Mouse (Mus musculus) neutrophil, adult 5-6 weeks (primary cell): Measurements from ENCODE around the gene Igsf21. TPM values are rescaled to one million over a fixed set of nuclear protein-coding genes. Genes with fewer than 3 reads are reported as not detected.

Source experiments
- ATAC-seq: fragments of 151-379, 151-347 bp; 2 replicates; pipeline ENCODE4 v1.8.0; 2017; ENCODE audit warnings: mild to moderate bottlenecking, moderate TSS enrichment; ENCODE audit not compliant: insufficient number of reproducible peaks, poor library complexity, low FRiP score, severe bottlenecking; ENCODE audit errors: extremely low read depth
- total RNA-seq: library from RNA; stranded (forward); fragments of 200-1000 nt; gene quantifications from 2 replicates; pipeline ENCODE4 v1.2.3, GENCODE M21; 2017

The Igsf21 gene
- total RNA-seq, 1 experiment from 2014 or later: not detected

DNA sequence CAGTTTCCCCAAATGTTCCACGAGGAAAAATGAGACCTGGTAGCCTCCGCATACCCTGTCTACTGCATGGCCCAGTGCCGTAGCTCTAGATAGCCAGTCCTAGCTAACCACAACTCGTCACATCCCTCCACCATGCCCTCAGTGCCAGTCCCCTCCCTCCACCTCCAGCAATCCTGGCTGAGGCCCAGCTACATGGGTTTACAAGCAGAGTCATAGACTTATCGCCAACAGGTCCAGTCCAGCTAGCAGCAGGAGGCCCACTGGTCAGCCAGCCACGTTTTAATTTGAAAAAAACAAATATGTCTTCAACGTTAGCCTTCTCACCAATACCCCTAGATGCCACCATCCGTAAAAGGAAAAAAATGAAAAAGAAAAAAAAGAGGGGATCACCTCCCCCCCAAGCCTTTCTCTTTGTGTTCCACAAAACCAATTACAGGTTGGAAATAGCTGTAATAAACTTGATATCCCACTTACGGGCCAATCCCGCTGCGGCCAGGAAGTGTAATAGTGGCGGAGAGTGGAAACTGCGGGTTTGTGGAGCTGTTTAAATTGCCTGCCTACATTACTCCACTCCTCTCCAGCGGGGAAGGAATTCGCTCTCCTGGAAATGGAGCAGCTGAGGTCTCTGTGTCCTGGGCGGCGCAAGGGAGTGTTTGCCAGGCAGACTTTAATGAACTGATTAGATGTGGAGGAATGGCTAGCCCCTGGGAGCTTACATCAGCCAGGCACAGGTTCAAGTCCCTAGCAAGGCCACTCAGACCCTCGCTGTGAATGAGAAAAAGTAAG, 132.7 kb downstream of the Igsf21 start:
- ATAC-seq: no peak

DNA sequence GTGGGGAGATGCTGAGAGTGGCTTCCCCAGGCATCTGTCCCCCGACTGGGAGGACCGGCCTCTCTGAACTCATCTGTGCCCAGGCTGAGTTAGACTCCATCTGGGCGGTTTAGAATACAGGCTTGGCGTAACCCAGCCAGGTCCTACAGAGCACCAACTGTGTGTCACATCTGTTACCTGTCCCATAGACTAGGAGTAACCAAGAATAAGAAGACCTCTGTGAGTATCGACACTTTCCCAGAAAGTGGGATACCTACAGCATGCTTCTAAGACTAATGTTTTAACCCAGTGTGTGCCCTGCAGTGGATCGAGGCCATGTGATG, 137.0 kb downstream of the Igsf21 start:
- ATAC-seq: no peak

DNA sequence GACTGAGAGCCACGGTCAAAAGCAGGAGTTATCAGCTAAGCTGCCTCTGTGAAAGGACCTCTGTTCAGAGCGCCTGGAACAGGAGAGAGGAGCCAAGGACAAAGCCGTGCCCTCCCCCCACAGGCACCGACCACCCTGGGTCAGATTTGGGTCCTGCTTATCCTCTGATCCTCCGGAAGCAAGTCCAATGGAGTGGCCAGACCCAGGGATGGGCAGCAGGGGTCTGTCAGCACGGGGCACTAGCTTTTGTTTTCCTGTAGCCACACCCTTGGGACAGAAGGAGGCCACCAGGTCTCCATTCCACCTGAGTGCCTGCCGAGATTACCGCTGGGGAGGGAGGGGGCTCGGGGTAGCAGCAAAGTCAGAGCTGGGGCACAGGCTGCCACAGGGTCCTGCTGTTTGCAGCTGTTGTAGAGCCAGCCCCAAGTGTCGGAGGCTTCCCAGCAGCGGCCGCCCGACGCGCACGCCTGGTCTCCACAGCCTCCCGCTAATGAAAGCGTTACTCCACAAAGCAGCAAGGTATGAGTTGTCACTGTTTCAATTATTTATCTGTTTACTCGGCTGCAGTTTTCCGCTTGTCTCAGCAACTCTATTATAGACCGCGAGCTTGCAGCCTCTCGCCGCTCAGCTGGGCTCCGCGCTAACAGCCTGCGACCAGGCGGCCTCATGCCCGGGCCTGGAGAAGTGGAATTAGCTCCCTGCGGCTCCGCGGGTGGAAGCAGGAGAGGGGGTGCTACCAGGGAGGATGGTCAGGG, 137.5 kb downstream of the Igsf21 start:
- ATAC-seq: no peak

DNA sequence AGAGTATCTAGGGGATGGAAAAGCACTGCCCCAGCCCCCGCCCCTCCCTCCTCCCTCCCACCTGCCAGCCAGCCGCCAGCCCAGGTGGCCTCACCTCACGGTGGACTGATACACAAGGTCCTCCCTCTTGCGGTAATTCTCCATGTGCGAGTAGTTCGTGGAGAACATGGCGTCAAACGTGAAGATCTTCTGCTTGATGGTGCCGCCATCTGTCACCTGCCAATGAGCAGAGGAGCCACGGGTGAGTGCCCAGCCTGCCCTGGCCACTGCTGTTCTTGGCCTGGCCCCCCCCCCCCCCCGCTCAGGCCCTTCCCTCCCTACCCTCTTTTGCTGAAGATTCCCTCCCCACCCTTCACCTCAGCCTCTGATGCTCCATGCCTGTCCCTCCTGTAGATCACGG, 139.4 kb downstream of the Igsf21 start:
- ATAC-seq: no peak

DNA sequence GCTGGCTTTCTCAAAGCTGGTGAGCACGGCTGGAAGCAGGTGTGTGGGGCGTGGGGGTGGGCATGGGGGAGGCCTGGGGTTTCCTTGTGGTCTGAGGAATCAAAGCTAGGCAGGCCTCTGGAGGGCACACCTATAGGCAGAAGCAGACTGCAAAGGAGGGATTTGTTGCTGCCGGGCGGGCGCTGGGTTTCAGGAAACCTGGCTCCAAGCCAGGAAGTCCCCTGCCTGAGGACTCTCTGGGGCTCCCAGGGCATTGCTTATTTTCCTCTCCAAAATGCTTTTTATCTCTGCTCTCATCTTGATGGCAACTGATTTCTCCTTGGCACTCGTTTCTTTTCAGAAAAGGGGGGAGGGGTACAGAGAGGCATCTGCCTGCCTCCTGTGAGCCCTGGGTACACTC, 141.8 kb downstream of the Igsf21 start:
- no peak for ATAC-seq

DNA sequence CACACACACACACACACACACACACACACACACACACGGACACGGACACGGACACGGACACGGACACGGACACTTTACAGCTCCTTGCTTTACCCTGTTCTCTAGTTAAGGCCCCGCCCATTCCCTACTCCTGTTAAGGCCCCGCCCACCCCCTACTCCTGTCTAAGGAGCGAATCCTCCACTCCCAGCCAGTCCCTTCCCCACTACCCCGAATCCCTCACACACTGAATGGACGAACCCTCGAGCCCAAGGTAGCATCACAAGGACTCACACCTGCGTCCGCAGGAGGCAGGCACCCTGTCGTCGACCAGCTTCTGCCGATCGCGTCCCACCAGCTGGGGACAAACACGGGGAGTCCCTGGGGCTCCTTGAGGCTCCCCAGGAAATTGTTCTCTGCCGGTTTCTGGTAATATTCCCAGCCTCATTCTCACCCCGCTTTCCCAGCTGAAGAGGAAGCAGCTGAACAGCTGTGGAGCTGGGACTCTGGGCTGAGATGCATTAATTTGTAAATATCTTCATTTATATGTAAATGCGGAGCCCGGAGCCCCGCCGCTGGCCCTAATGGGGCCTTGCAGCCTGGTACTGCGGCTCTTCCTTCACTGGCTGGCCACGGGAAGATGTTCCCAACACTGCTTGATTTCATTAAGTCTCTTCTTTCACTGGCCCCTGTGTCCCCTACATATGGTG, 143.1 kb downstream of the Igsf21 start:
- ATAC-seq: no peak

DNA sequence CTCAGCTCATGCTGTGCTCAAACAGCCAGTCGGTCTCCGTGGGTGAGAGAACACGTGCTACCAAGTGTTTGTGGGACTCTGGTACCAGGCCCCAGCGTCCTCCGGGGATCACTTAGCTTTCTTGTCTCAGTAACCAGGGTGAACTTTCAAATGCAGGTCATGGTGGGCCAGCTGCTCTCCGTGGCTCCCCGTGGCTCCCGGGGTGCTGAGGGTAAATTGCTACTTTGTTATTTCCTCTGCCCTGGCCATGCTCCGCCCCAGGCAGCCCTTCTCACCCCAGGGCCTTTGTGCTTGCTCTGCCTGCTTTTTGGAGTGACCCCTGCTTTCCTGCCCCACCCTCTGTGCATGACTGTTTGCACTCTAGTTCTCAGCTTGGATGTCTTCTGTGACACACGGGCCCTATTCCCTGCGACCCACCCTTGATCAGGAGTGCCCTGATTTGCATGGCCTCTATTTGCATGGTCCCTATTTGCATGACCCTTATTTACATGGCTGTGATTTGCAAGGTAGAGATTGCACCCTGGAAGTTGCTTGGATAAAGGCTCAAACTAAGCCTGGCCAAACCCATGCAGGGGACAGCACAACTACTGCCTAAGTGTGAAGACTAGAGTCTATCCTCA, 143.9 kb downstream of the Igsf21 start:
- ATAC-seq: no peak

DNA sequence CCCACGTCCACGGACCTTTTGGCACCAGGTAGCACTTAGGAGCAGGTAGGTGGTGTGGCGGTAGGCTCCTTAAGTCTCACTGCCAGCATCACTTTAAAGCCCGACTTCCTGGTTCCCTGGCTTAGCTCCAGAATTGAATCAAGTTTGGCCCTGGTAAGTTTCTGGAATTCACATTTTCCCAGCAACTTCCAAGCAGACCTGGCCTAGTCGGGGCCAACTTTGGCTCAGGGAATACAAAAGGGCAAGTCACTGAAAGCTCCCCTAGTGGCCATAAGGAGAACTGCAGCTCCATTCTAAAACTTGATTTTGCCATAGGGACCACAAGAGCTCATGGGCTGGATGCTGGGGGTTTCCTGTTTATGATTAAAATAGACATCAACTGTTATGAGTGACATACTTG, 145.5 kb downstream of the Igsf21 start:
- ATAC-seq: no peak

DNA sequence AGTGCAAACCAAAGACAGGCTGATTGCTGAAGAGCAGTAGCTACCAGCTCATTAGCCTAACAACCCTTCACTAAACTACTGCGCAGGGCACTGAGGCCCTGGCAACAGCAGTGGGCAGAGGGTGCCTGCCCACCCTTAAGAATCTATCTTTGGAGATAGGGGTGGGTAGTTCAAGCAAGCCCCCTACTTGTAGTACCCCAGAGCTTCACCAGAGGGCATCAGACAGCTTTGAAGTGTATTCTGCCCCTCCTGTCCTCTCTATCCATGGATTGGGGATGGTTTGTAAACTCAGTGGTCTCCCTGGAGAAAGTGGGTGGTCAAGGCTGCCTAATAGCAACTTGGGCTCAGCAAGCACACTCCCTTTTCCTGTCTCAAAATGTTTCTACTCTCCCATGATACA, 146.4 kb downstream of the Igsf21 start:
- ATAC-seq: no peak

DNA sequence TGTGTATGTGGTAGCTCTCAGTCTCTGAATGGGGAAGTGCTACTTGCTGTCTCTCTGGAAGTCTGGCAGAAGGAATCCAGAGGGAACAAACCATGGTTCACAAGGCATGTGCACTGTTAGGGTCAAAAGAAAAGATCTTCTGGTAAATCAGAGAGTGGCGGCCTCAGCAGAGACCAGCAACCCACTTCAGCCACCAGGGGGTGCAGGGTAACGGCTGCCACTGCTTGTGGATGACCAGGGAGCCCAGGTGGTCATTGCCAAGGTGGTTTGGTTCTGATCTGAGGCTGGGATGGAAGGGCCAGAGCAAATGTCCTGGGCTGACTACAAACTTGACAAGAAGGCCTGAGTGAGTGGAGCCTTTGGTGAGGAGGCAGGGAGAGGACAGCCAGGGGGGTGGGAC, 150.3 kb downstream of the Igsf21 start:
- ATAC-seq: no peak

DNA sequence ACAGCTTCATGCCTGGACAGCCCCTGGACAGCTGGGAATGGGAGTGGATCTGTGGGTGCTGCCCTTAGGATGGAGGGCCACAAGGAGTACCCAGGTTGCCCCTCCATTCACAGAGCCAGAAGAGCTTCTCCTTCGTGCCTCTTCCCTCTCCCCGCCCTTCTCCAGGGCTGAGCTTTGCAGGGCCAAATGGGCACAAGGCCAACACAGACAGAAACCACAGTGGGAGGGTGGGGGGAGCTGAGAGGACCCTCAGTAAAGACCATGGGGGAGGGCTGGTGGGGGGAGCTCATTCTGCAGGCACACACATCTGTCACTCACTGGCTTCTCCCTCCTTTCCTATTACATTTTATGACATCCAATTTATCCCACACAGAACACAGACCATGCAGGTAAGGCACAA, 151.7 kb downstream of the Igsf21 start:
- no peak for ATAC-seq

DNA sequence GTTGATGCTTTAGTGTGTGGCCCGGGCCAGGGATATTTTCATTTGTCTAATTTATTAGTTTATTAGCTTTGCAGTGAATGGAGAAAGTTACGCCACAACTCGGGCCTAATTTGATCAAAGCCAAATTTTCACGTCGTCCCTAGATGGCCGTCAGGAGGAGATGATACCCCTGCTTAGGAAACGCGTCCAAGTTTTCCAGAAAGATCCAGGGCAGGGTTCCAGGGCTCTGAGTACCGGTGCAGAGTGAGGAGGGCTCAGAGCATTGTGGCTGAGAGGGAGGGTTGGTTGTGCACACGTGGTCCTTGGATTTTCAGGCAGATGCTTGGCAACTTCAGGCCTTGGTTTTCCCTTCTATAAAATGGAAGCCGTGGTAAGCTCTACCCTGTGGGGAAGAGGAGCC, 154.2 kb downstream of the Igsf21 start:
- ATAC-seq: no peak

DNA sequence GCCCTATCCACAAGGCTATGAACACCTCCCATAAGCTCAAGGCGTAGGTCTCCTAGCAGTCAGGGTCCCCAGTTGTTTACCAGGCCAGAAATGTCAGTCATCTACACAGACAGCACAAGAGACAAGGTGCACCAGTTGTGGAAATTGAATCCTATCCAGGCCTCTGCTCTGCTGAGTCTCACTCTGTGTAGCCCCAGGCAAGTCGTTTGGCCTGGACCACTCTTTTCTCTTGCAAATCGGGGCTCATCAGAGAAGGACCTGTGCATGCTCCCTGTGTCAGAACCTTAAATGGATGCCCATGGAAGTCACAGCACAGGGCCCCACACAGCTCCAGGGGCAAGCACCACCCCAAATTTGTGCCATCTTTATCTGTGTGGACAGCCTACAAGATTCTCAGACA, 154.9 kb downstream of the Igsf21 start:
- ATAC-seq: no peak

DNA sequence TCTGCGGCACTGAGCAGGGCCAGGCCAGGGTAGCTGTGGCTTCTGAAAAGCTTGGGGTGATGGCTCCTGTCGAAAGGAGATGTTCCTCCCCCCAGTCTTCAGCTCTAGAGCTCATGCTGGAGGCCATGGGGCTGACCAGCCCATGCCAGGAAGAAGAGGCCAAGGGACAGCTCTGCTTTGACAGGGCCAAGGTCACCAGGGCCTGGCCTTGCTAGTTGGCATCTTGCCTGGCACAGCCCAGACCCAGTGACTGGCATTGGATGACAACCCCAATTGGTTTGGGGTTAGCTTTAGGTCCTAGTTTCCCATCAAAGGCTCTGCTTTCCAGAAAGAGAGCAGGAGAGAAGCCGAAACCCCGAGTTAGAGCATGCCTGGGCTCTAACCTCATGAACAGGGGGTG, 156.9 kb downstream of the Igsf21 start:
- no peak for ATAC-seq

DNA sequence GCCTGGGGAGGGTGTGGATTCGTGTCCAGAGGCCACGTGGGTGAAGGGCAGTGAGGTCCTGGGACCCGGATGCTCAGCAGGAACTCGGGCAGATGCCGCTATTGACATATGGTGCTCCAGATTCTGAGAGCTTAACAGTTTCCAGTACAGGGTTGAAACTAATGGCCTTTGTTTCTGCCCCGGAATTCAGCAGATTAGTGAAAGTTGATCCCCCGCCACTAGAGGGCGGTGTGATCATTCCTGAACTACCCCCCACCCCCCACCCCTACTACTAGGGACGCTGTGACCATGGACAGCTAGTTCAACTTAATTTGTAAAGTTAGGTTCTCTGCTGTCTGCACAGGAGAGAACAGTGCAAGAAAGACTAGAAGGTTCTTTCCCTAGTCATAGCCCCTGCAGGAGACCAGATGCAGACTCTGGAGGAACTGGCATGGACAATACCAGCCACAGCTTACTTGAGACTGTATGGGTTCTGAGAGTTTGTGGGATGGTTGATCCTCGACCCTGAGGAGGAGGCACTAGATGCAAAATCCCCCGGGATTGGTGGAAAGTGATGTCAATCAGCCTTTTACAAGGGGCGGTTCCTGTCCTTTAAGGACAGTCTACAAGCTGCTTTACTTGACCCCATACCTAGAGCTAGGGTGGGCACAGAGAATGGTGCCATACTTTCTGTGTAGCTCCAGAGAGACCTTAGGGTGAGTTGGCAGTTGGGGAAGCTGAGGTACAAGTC, 157.7 kb downstream of the Igsf21 start:
- no peak for ATAC-seq

DNA sequence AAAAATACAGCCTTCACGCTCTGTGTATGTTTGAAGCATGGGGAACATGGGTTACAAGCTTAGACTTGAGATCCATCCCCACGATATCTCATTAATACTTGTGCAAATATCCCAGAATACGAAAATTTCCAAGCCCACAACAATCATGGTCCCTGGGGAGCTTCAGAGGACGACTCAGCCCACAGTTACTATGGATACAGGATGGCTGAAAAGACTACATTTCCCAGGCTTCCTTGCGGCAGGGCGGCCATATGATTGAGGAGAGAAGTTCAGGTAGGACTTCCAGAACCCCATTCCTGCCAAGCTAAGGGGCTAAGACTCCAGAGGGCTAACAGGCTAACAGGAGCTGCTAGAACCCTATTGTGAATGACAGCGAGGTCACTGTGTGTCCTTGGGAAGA, 160.4 kb downstream of the Igsf21 start:
- no peak for ATAC-seq

DNA sequence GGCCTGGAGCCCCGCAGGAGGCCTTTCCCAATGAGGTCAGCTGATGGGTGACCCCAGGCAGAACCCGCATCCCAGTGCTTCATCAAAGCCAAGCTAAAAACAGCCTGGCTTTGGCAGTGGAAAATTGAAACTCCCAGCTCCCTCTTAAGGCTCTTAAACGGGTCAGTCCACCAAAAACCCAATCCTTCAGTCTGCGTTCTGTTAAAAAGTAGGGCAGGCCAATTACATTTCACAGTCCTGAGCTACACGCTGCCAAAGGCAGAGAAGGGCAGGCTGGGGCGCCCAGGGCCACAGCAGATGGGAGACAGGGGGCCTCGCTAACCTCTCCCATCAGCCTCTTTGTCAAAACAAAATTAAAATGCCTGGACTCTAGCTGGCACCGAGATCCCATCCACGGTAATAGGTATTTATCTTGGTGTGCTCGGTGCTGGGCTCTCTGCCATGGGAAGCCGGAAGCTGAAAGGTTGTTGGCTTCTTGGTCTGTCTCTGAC, 162.0 kb downstream of the Igsf21 start:
- no peak for ATAC-seq

DNA sequence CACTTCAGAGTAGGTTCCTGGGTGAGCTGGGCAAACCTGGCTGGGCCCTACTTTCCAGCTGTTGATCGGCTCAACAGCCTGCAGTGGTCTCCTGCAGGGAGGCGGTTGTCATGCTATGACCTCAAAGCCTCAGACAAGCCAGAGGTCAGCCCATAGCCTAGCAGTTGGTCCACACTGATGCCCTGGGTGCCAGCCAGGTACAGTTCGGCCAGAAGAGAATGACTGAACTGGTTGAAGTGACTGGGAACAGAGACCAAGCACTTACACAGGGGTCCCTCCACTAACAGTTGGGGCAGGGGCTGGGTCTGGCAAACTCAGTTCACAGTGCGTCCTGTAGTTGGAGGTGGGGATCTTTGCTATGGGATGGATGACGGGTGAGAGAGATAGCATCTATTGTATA, 162.5 kb downstream of the Igsf21 start:
- ATAC-seq: no peak

DNA sequence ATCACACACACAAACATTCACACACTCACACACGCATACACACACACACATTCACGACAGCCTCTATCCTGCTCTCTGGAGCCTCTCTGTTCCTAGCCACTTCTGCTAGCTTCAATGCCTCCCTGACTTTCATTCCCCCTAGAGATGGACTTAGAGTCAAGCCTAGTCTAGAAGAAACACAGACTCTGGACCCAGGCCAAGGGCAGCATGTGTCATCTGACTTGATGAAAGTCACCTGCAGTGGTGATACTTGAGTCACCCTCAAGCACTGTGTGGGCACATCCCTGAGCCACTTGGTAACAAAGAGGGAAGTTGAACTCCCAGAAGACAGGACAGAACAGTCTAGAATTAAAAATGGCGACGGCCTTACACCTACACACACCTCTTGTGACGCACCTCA, 168.2 kb downstream of the Igsf21 start:
- no peak for ATAC-seq
